ENCODE assay signal across 8 mouse cellular contexts in the genomic region with DNA sequence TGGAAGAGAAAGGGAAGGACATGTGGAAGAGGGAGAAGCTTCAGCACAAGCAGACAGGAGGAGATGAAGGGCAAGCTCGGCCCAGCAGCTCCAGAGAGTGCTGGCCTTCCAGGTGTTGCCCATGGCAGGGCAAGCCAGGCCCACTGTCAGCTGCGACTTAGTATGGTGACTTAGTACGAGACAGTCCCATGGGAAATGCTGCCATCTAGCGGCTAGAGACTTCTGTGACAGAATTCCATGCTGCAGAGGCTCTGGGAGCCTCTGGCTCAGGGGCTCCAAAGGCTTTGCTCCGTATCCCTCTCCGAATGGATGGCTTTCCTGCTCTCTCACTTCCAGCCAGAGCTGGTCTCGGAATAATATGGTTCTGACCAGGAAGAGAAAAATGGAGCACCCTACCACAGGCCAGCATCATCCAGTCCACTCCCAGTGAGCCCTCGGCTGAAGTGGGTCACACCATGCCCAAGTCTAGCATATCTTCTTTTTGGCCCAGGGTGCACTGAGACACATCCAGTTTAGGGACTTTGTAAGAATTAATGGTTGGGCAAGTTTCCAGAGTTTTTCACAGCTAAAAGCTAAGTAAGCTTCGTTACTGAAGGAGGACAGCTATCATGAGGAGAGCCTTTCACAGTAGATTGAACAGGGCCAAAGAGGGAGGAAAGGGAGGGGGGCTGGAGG. TPM values are rescaled to one million over a fixed set of nuclear protein-coding genes. Genes with fewer than 3 reads are reported as not detected.
DNase-seq lines count a peak whose midpoint lies in the region; ATAC-seq lines count a peak whose summit lies in the region.

No protein-coding gene starts in this region.

- no peak overlapping the region for H3K9ac ChIP-seq in hindbrain, embryonic 14.5 days

- no peaks in the 10 kb centered on the region for H3K27me3 ChIP-seq in hindbrain, embryonic 14.5 days (ENCODE audit: control insufficient read depth, insufficient read depth, low read length)

- DNase-seq in Muller cell, postnatal 12 days (ENCODE audit: inconsistent ontology term): peak; percentile 51
- DNase-seq in cerebellum, adult 9-10 months: peak; percentile 83
- DNase-seq in frontal cortex, adult 2 months (ENCODE audit: extremely low spot score in 1 of 2, low spot score in 1 of 2): peak; percentile 71 to 95
- DNase-seq in hindbrain, embryonic 14.5 days (ENCODE audit: low spot score): peak; percentile 89
- peak; percentile 85 to 88 for DNase-seq in layer of hippocampus, postnatal 14 days (ENCODE audit: low spot score in 2 of 2)
- DNase-seq in lung, postnatal 25 days (ENCODE audit: low spot score): peak; percentile 72
- peak; percentile 85 for DNase-seq in right cerebral cortex, adult 18-20 months
- peak; percentile 47 for DNase-seq in urinary bladder, adult 2 months (ENCODE audit: low spot score)

- H3K4me3 ChIP-seq in hindbrain, embryonic 14.5 days (replicated peaks; ENCODE audit: low read length): no peak overlapping the region

- no peak overlapping the region for H3K27ac ChIP-seq in hindbrain, embryonic 14.5 days

- ATAC-seq in hindbrain, embryonic 14.5 days (ENCODE audit: low FRiP score): peak; percentile 70

- H3K9me3 ChIP-seq in hindbrain, embryonic 14.5 days (ENCODE audit: control insufficient read depth, low read length): no peaks in the 10 kb centered on the region

- H3K4me2 ChIP-seq in hindbrain, embryonic 14.5 days (replicated peaks): no peak overlapping the region

- no peaks in the 10 kb centered on the region for H3K4me1 ChIP-seq in hindbrain, embryonic 14.5 days (replicated peaks; ENCODE audit: control insufficient read depth, insufficient read depth, low read length)

- H3K36me3 ChIP-seq in hindbrain, embryonic 14.5 days (replicated peaks; ENCODE audit: control insufficient read depth, insufficient read depth): peaks cover 68% of the 10 kb centered on the region

- 31% methylated on average over 9 of the region's 9 CpGs for WGBS in hindbrain, embryonic 14.5 days

RNA-seq across cellular contexts. Expression of a gene that starts 32.6 kb away (rescaled TPM):
- 103 and 109 TPM in 2 replicates for polyA plus RNA-seq in frontal cortex, adult 2 months (2012; rRNA removed)
- polyA plus RNA-seq in hindbrain, embryonic 14.5 days (2014; fragmentation: Nextera tagmentation; extraction: Ambion mirVana): 22.3 and 25.2 TPM in 2 replicates
- total RNA-seq in layer of hippocampus, postnatal 14 days (2021): 100 to 1,000 TPM; 112 to 115 TPM
- 0.46 and 0.47 TPM in 2 replicates for polyA plus RNA-seq in urinary bladder, adult 2 months (2012; rRNA removed)

RNA-seq across cellular contexts. Expression of a gene that starts 58.5 kb away (rescaled TPM):
- 0.27 and 0.44 TPM in 2 replicates for polyA plus RNA-seq in frontal cortex, adult 2 months (2012; rRNA removed)
- 0.16 TPM in 1 of 2 replicates, not detected in the other for polyA plus RNA-seq in hindbrain, embryonic 14.5 days (2014; fragmentation: Nextera tagmentation; extraction: Ambion mirVana)
- total RNA-seq in layer of hippocampus, postnatal 14 days (2021): 1 to 10 TPM; 1.1 to 1.2 TPM
- 5.1 and 5.5 TPM in 2 replicates for polyA plus RNA-seq in urinary bladder, adult 2 months (2012; rRNA removed)

Comparison
In these comparisons a context has a peak if more than half of its experiments do, and no peak if none do; other contexts are left out.
1. RNA of a gene that starts 32.6 kb away (polyA plus RNA-seq): 103 to 109 TPM in frontal cortex, adult 2 months and 22.3 to 25.2 TPM in hindbrain, embryonic 14.5 days; 0.46 to 0.47 TPM in urinary bladder, adult 2 months; every median in the first group is over 10 times any median in the second.
2. Peak in every context shown above with its lines, with median percentiles within 50 percentile points of each other: DNase-seq.